Mouse (Mus musculus) CH12.LX (cell line): ENCODE measurements at regions not wholly inside any gene's neighbourhood (a gene's known extent, or its start where the extent isn't known, plus 50 kb on each side); places are given as distances from the start of the nearest gene placed in this dataset.

Experiments
- ETS1 ChIP-seq: conservative IDR thresholded peaks from 2 replicates; pipeline ENCODE4 v1.6.1; 2012; ENCODE audit warnings: low read depth, mild to moderate bottlenecking, inconsistent platforms, low read length, improper control_type of control experiment, moderate library complexity
- POLR2A ChIP-seq: IDR thresholded peaks from 2 replicates; pipeline ENCODE4 v1.6.1; 2011; ENCODE audit warnings: low read depth, mild to moderate bottlenecking, improper control_type of control experiment, low read length

GRCm38 (mm10) chr6:22467334-22467993 lies 111.4 kb upstream of the Fam3c start:
- TF ChIP-seq ETS1 (no peak), POLR2A (no peak)
